Mouse (Mus musculus) midbrain, embryonic 11.5 days (tissue): ENCODE measurements around the gene Prune2. TPM values are rescaled to one million over a fixed set of nuclear protein-coding genes. Genes with fewer than 3 reads are reported as not detected.

ENCODE experiments used
- ATAC-seq: fragments of 200-750 bp; cut with Nextera tagmentation; 2 replicates; pipeline ENCODE4 v1.8.0; 2017; ENCODE audit warnings: moderate TSS enrichment, moderate library complexity; ENCODE audit not compliant: low FRiP score
- DNase-seq: peaks from one replicate; pipeline ENCODE4 v3.0.0; 2015; ENCODE audit warnings: low spot score; ENCODE audit errors: missing footprints
- H3K27ac ChIP-seq: fragments of 300-500 bp; sonication (generic); 2 replicates; pipeline ENCODE4 v1.5.1; 2014; ENCODE audit warnings: low read depth, low read length
- H3K27me3 ChIP-seq: fragments of 300-500 bp; sonication (generic); 2 replicates; pipeline ENCODE4 v1.6.1; 2014; ENCODE audit warnings: mild to moderate bottlenecking, low read length, moderate library complexity, mixed read lengths; ENCODE audit not compliant: control insufficient read depth, insufficient read depth
- H3K36me3 ChIP-seq: fragments of 300-500 bp; sonication (generic); 2 replicates; pipeline ENCODE4 v1.6.1; 2014; ENCODE audit warnings: mild to moderate bottlenecking, low read length, moderate library complexity, mixed read lengths; ENCODE audit not compliant: control insufficient read depth, insufficient read depth
- H3K4me1 ChIP-seq: fragments of 300-500 bp; sonication (generic); 2 replicates; pipeline ENCODE4 v1.6.1; 2014; ENCODE audit warnings: low read length; ENCODE audit not compliant: control insufficient read depth, insufficient read depth
- H3K4me2 ChIP-seq: fragments of 300-500 bp; sonication (generic); 2 replicates; pipeline ENCODE4 v1.6.1; 2014; ENCODE audit warnings: mild to moderate bottlenecking, moderate library complexity
- H3K4me3 ChIP-seq: fragments of 300-500 bp; sonication (generic); 2 replicates; pipeline ENCODE4 v1.5.1; 2014; ENCODE audit warnings: low read depth, low read length
- H3K9ac ChIP-seq: fragments of 300-500 bp; sonication (generic); 2 replicates; pipeline ENCODE4 v1.6.1; 2014; ENCODE audit warnings: low read length
- H3K9me3 ChIP-seq: fragments of 300-500 bp; sonication (generic); 2 replicates; pipeline ENCODE4 v1.6.1; 2016; ENCODE audit warnings: low read length; ENCODE audit not compliant: control insufficient read depth
- WGBS: fragments of 180-500 bp; shearing (Covaris S2); extraction: QIAGEN DNeasy Blood & Tissue Kit; methylation state at CpG from one replicate; pipeline ENCODE4 v1.1.7; 2014; 5-methylcytosine and 5-hydroxymethylcytosine counted together
- polyA plus RNA-seq: library from polyadenylated mRNA; unstranded; fragments of >200 nt; fragmentation: Nextera tagmentation; extraction: Ambion mirVana; gene quantifications from 2 replicates; pipeline ENCODE4 v1.2.1, GENCODE M21; 2014

The Prune2 gene
- polyA plus RNA-seq, 1 experiment from 2014 or later = 1.6 TPM

GRCm38 (mm10) chr19:17264481-17265196 lies 308.7 kb downstream of the Prune2 start:
- H3K9ac ChIP-seq = no peak overlapping the region
- H3K4me1 ChIP-seq = no peaks in the 10 kb centered on the region
- DNase-seq (peak; percentile 67), ATAC-seq (no peak)
- no peaks in the 10 kb centered on the region for H3K9me3 ChIP-seq
- no peaks in the 10 kb centered on the region for H3K27me3 ChIP-seq
- H3K27ac ChIP-seq = no peak overlapping the region
- H3K4me2 ChIP-seq = no peak overlapping the region
- H3K4me3 ChIP-seq = no peak overlapping the region
- WGBS = 91% methylated on average over 9 of the region's 9 CpGs
- H3K36me3 ChIP-seq = no peaks in the 10 kb centered on the region

GRCm38 (mm10) chr19:17268669-17269068 lies 312.8 kb downstream of the Prune2 start:
- Histone ChIP-seq H3K27ac (no peak overlapping the region), H3K4me3 (no peak overlapping the region), H3K4me2 (no peak overlapping the region), H3K9ac (no peak overlapping the region), H3K9me3 (no peaks in the 10 kb centered on the region), H3K4me1 (no peaks in the 10 kb centered on the region), H3K27me3 (no peaks in the 10 kb centered on the region), H3K36me3 (no peaks in the 10 kb centered on the region)
- WGBS = 90% methylated on average over 4 of the region's 4 CpGs
- ATAC-seq (no peak), DNase-seq (no peak)

GRCm38 (mm10) chr19:17271179-17271622 lies 315.3 kb downstream of the Prune2 start:
- no peak overlapping the region for H3K27ac ChIP-seq
- H3K4me3 ChIP-seq = no peak overlapping the region
- H3K27me3 ChIP-seq = no peaks in the 10 kb centered on the region
- 46% methylated on average over 3 of the region's 3 CpGs for WGBS
- no peak for ATAC-seq
- H3K36me3 ChIP-seq = no peaks in the 10 kb centered on the region
- no peak overlapping the region for H3K9ac ChIP-seq
- peak; percentile 90 for DNase-seq
- H3K4me1 ChIP-seq = no peaks in the 10 kb centered on the region
- H3K9me3 ChIP-seq = no peaks in the 10 kb centered on the region
- no peak overlapping the region for H3K4me2 ChIP-seq

DNA sequence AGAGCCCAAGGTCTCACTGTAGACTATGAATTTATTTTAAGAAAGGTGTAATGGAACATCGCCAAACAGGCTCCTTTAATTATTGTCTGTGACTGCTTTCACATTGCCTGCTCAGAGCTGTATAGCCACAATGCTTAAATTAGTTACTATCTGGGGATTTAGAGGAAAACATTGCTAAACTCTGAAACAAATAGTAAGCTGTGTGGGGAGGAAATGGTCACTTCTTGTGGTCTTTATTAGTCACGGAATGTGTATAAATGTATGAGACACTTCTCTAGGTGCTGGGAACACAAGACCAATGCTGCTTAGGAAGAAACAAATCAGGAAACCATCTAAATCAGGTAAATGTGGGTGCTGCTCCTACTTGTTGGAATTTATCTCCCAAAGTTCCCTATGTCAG lies 317.1 kb downstream of the Prune2 start:
- H3K27me3 ChIP-seq = no peaks in the 10 kb centered on the region
- H3K4me3 ChIP-seq = no peak overlapping the region
- 86% methylated on average over 2 of the region's 2 CpGs for WGBS
- H3K36me3 ChIP-seq = no peaks in the 10 kb centered on the region
- DNase-seq (no peak), ATAC-seq (no peak)
- H3K27ac ChIP-seq = no peak overlapping the region
- no peaks in the 10 kb centered on the region for H3K4me1 ChIP-seq
- H3K9me3 ChIP-seq = no peaks in the 10 kb centered on the region
- H3K4me2 ChIP-seq = no peak overlapping the region
- H3K9ac ChIP-seq = no peak overlapping the region

Other genes starting within 250 kb of the Prune2 start
- gene Vps13a, start 175.2 kb upstream of the Prune2 start, polyA plus RNA-seq = 12.4 and 13.4 TPM in 2 replicates
- 0.20 and 0.46 TPM in 2 replicates for gene Foxb2, start 82.3 kb upstream of the Prune2 start, polyA plus RNA-seq